Mouse (Mus musculus): Measurements from ENCODE around the gene Zfyve16. TPM values are rescaled to one million over a fixed set of nuclear protein-coding genes. Genes with fewer than 3 reads are reported as not detected.

The Zfyve16 gene
- polyA plus RNA-seq, 1 experiment from 2014 or later, result 11.3 TPM

DNA sequence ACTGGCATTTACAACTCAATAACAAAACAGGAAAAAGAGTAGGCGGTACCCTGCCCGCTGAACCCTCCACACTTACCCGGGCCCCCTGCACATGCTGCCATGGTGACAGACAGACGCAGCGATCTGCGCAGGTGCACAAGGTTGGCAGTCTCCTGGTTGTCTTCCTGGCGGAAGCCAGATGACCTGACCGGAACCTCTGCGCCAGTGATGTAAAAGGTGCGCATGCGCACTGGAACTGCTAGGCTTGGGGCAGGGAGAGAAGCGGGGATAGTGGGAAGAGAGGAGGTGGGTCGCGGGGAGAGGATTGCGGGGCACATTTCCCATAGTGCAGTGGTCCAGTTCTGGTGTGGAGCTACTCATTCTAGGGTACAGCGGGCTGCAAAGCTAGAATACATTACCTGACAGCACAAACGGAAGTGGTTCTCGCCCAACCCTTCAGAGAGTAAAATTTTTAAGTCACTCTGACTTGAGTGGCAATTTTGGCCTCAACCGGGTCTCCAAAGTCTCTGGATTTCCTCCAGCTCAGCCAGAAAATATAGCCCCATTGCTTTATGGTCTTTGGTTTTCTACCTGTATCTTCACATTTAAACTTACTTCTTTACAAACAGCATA, 46.7 kb downstream of the Zfyve16 start, which contains the start of gene Fam151b:
Fam151b (minus strand) TSS at position 164 of the 612 bp plus-strand sequence.
- Histone ChIP-seq H3K27me3 (replicated peaks; ENCODE audit: control insufficient read depth, insufficient read depth, low read length) (no peaks in the 10 kb centered on the region), H3K4me3 (replicated peaks; ENCODE audit: low read length) (peak within 1 kb of the TSS; percentile 64)

DNA sequence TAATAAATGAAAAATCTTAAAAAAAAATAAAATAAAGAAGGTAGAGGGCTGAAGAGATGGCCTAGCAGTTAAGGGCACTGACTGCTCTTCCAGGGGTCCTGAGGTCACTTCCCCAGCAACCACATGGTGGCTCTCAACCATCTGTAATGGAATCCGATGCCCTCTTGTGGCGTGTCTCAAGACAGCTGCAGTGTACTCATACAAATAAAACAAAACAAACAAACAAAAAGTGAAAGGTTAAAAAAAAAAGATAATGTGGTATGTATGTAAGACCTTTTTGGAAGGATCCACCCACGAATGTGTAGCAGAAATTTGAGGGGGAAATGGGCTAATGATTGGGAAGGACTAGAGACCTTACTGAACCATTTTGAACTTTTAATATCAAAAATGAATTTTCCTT, 47.3 kb downstream of the Zfyve16 start:
- peak; percentile 47 for ATAC-seq
- H3K9ac ChIP-seq (replicated peaks; ENCODE audit: low read depth, low read length), result peak overlapping the region; percentile 66
- H3K27me3 ChIP-seq (replicated peaks; ENCODE audit: control insufficient read depth, insufficient read depth, low read length), result no peaks in the 10 kb centered on the region
- peak overlapping the region; percentile 81 for H3K4me2 ChIP-seq (ENCODE audit: low read length)
- H3K9me3 ChIP-seq (ENCODE audit: control insufficient read depth, low read length), result no peaks in the 10 kb centered on the region
- H3K36me3 ChIP-seq (ENCODE audit: control insufficient read depth, insufficient read depth), result peaks cover 1% of the 10 kb centered on the region; the same call in 1 of the 2 replicates
- WGBS, result 8% methylated on average over 3 of the region's 3 CpGs
- H3K4me1 ChIP-seq (replicated peaks; ENCODE audit: control insufficient read depth, insufficient read depth, low read length), result peaks cover 6% of the 10 kb centered on the region; the same call in 1 of the 2 replicates
- peak overlapping the region; percentile 72 for H3K27ac ChIP-seq (ENCODE audit: low read length)
- peak overlapping the region; percentile 64 for H3K4me3 ChIP-seq (replicated peaks; ENCODE audit: low read length)

More for the DNA sequence above, 46.7 kb downstream of the Zfyve16 start, which contains the start of gene Fam151b:
- Histone ChIP-seq H3K9ac (replicated peaks; ENCODE audit: low read depth, low read length) (peak within 1 kb of the TSS; percentile 66), H3K4me1 (replicated peaks; ENCODE audit: control insufficient read depth, insufficient read depth, low read length) (peaks cover 6% of the 10 kb centered on the region; the same call in 1 of the 2 replicates), H3K36me3 (ENCODE audit: control insufficient read depth, insufficient read depth) (peaks cover 2% of the 10 kb centered on the region; the same call in 1 of the 2 replicates), H3K27ac (ENCODE audit: low read length) (peak within 1 kb of the TSS; percentile 72), H3K4me2 (ENCODE audit: low read length) (peak within 1 kb of the TSS; percentile 81), H3K9me3 (ENCODE audit: control insufficient read depth, low read length) (no peaks in the 10 kb centered on the region)
- peak; percentile 99 for ATAC-seq
- WGBS, result 4% methylated on average over 19 of the region's 19 CpGs

- Histone ChIP-seq H3K4me3 (replicated peaks; ENCODE audit: low read length) (no peak overlapping the region), H3K9me3 (ENCODE audit: control insufficient read depth, low read length) (no peaks in the 10 kb centered on the region), H3K27ac (ENCODE audit: low read length) (no peak overlapping the region), H3K27me3 (replicated peaks; ENCODE audit: control insufficient read depth, insufficient read depth, low read length) (no peaks in the 10 kb centered on the region), H3K4me1 (replicated peaks; ENCODE audit: control insufficient read depth, insufficient read depth, low read length) (no peaks in the 10 kb centered on the region), H3K36me3 (ENCODE audit: control insufficient read depth, insufficient read depth) (peaks cover 3% of the 10 kb centered on the region; the same call in 1 of the 2 replicates), H3K4me2 (ENCODE audit: low read length) (no peak overlapping the region), H3K9ac (replicated peaks; ENCODE audit: low read depth, low read length) (no peak overlapping the region)
- 73% methylated on average over 2 of the region's 2 CpGs for WGBS
- no peak for ATAC-seq
These were observed 60.5 kb downstream of the Zfyve16 start for GRCm38 (mm10) chr13:92470151-92470550.

DNA sequence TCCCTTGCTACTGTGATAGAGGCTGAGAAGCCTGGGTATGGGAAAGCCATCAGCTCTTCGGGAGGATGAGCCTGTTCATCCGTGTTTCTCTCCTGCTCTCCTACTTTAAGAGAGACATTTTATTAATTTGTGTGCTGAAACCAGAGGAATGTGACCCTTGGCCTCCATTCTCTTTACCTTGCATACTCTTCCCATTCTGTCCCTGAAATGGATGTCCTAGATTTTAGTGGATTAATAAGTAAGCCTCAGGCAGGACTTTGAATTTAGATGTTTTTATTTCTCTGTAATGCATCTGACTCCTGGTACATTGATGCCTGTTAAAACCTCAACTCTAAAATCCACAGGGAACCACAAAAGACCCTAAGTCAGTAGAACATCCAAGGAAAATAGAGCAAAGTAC, 61.3 kb downstream of the Zfyve16 start:
- Histone ChIP-seq H3K36me3 (ENCODE audit: control insufficient read depth, insufficient read depth) (peaks cover 3% of the 10 kb centered on the region; the same call in 1 of the 2 replicates), H3K27ac (ENCODE audit: low read length) (no peak overlapping the region), H3K4me1 (replicated peaks; ENCODE audit: control insufficient read depth, insufficient read depth, low read length) (no peaks in the 10 kb centered on the region), H3K9me3 (ENCODE audit: control insufficient read depth, low read length) (no peaks in the 10 kb centered on the region), H3K9ac (replicated peaks; ENCODE audit: low read depth, low read length) (no peak overlapping the region), H3K27me3 (replicated peaks; ENCODE audit: control insufficient read depth, insufficient read depth, low read length) (no peaks in the 10 kb centered on the region), H3K4me2 (ENCODE audit: low read length) (no peak overlapping the region), H3K4me3 (replicated peaks; ENCODE audit: low read length) (no peak overlapping the region)
- ATAC-seq, result no peak
- 67% methylated on average over 2 of the region's 2 CpGs for WGBS

DNA sequence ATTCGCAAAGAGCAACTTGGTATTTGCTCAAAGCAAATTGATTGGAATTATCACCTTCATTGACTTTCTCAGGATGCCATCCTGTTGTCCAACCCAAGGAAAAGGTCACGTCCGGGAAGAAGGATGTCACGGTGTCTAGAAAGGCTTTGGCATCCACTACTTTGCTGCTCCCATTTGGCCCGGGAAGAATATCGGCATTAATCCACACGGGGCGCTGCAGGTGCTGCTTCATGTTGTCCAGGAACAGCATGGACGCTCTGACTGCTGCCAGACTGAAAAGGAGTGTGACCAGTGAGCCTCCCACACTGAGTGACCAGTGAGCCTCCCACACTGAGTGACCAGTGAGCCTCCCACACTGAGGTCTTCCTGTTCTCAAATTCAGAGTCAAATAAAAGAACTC, 62.8 kb downstream of the Zfyve16 start:
- no peak for ATAC-seq
- no peak overlapping the region for H3K4me3 ChIP-seq (replicated peaks; ENCODE audit: low read length)
- no peaks in the 10 kb centered on the region for H3K27me3 ChIP-seq (replicated peaks; ENCODE audit: control insufficient read depth, insufficient read depth, low read length)
- H3K27ac ChIP-seq (ENCODE audit: low read length), result no peak overlapping the region
- no peak overlapping the region for H3K9ac ChIP-seq (replicated peaks; ENCODE audit: low read depth, low read length)
- H3K4me2 ChIP-seq (ENCODE audit: low read length), result no peak overlapping the region
- whole genome bisulfite sequencing, result 64% methylated on average over 9 of the region's 9 CpGs
- no peaks in the 10 kb centered on the region for H3K4me1 ChIP-seq (replicated peaks; ENCODE audit: control insufficient read depth, insufficient read depth, low read length)
- H3K9me3 ChIP-seq (ENCODE audit: control insufficient read depth, low read length), result no peaks in the 10 kb centered on the region
- H3K36me3 ChIP-seq (ENCODE audit: control insufficient read depth, insufficient read depth), result peaks cover under 1% of the 10 kb centered on the region; the same call in 1 of the 2 replicates

- no peak for ATAC-seq
- Histone ChIP-seq H3K4me2 (ENCODE audit: low read length) (no peak overlapping the region), H3K27ac (ENCODE audit: low read length) (no peak overlapping the region), H3K4me1 (replicated peaks; ENCODE audit: control insufficient read depth, insufficient read depth, low read length) (no peaks in the 10 kb centered on the region), H3K9me3 (ENCODE audit: control insufficient read depth, low read length) (no peaks in the 10 kb centered on the region), H3K36me3 (ENCODE audit: control insufficient read depth, insufficient read depth) (no peaks in the 10 kb centered on the region; the same call in 1 of the 2 replicates), H3K4me3 (replicated peaks; ENCODE audit: low read length) (no peak overlapping the region), H3K9ac (replicated peaks; ENCODE audit: low read depth, low read length) (no peak overlapping the region), H3K27me3 (replicated peaks; ENCODE audit: control insufficient read depth, insufficient read depth, low read length) (no peaks in the 10 kb centered on the region)
- WGBS, result 92% methylated on average over 3 of the region's 3 CpGs
These were observed 66.0 kb downstream of the Zfyve16 start for GRCm38 (mm10) chr13:92464698-92465097.

GRCm38 (mm10) chr13:92446872-92447271, 83.8 kb downstream of the Zfyve16 start:
- H3K27ac ChIP-seq (ENCODE audit: low read length), result no peak overlapping the region
- H3K4me3 ChIP-seq (replicated peaks; ENCODE audit: low read length), result no peak overlapping the region
- ATAC-seq, result no peak
- H3K9me3 ChIP-seq (ENCODE audit: control insufficient read depth, low read length), result no peaks in the 10 kb centered on the region
- H3K9ac ChIP-seq (replicated peaks; ENCODE audit: low read depth, low read length), result no peak overlapping the region
- WGBS, result 94% methylated on average over 7 of the region's 7 CpGs
- H3K4me2 ChIP-seq (ENCODE audit: low read length), result no peak overlapping the region
- H3K27me3 ChIP-seq (replicated peaks; ENCODE audit: control insufficient read depth, insufficient read depth, low read length), result no peaks in the 10 kb centered on the region
- H3K36me3 ChIP-seq (ENCODE audit: control insufficient read depth, insufficient read depth), result no peaks in the 10 kb centered on the region
- no peaks in the 10 kb centered on the region for H3K4me1 ChIP-seq (replicated peaks; ENCODE audit: control insufficient read depth, insufficient read depth, low read length)

GRCm38 (mm10) chr13:92440286-92440685, 90.4 kb downstream of the Zfyve16 start:
- WGBS, result 82% methylated on average over 13 of the region's 13 CpGs
- H3K4me1 ChIP-seq (replicated peaks; ENCODE audit: control insufficient read depth, insufficient read depth, low read length), result no peaks in the 10 kb centered on the region
- no peaks in the 10 kb centered on the region for H3K27me3 ChIP-seq (replicated peaks; ENCODE audit: control insufficient read depth, insufficient read depth, low read length)
- H3K36me3 ChIP-seq (ENCODE audit: control insufficient read depth, insufficient read depth), result no peaks in the 10 kb centered on the region
- no peak overlapping the region for H3K4me3 ChIP-seq (replicated peaks; ENCODE audit: low read length)
- no peak for ATAC-seq
- no peak overlapping the region for H3K27ac ChIP-seq (ENCODE audit: low read length)
- no peak overlapping the region for H3K4me2 ChIP-seq (ENCODE audit: low read length)
- no peak overlapping the region for H3K9ac ChIP-seq (replicated peaks; ENCODE audit: low read depth, low read length)
- H3K9me3 ChIP-seq (ENCODE audit: control insufficient read depth, low read length), result no peaks in the 10 kb centered on the region

GRCm38 (mm10) chr13:92438656-92439055, 92.0 kb downstream of the Zfyve16 start:
- WGBS, result 90% methylated on average over 10 of the region's 10 CpGs
- no peak for ATAC-seq
- Histone ChIP-seq H3K4me1 (replicated peaks; ENCODE audit: control insufficient read depth, insufficient read depth, low read length) (no peaks in the 10 kb centered on the region), H3K9ac (replicated peaks; ENCODE audit: low read depth, low read length) (no peak overlapping the region), H3K4me2 (ENCODE audit: low read length) (no peak overlapping the region), H3K4me3 (replicated peaks; ENCODE audit: low read length) (no peak overlapping the region), H3K36me3 (ENCODE audit: control insufficient read depth, insufficient read depth) (no peaks in the 10 kb centered on the region), H3K9me3 (ENCODE audit: control insufficient read depth, low read length) (no peaks in the 10 kb centered on the region), H3K27me3 (replicated peaks; ENCODE audit: control insufficient read depth, insufficient read depth, low read length) (no peaks in the 10 kb centered on the region), H3K27ac (ENCODE audit: low read length) (no peak overlapping the region)

Data from forebrain, embryonic 16.5 days (tissue).